Mouse (Mus musculus) cortical plate, adult 2 months (tissue): ENCODE data around the gene Chrna3.

Experiments used
- CTCF ChIP-seq: fragments of 200-500 bp; IDR thresholded peaks from 2 replicates; pipeline ENCODE4 v1.5.1; 2011; ENCODE audit warnings: mild to moderate bottlenecking, control low read depth, low read length; ENCODE audit not compliant: insufficient read depth; ENCODE audit errors: extremely low read depth
- POLR2A ChIP-seq: fragments of 200-500 bp; IDR thresholded peaks from 2 replicates; pipeline ENCODE4 v1.6.1; 2011; ENCODE audit warnings: mild to moderate bottlenecking, low read length, control low read depth; ENCODE audit not compliant: insufficient read depth; ENCODE audit errors: extremely low read depth

DNA sequence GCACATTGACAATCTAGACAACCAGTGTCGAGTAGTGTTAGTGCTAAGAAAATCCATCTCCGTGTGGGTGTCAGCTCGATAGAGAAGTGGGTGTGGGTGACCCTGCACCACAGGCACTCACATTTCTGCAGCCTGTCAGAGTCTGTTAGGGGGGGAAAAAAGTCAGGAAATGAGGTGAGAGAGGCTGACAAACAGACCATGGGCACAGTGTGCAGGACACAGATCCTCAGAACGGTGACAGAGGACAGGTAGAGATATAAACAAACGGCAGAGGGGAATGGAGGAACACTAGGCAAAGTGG is 41.6 kb upstream of the Chrna3 start:
- TF ChIP-seq CTCF, result no peak
- no peak for TF ChIP-seq POLR2A
